Mouse (Mus musculus) thymus, postnatal 4 days (tissue): ENCODE measurements around the gene Lrrk1.
A peak's percentile ranks its signal among the peaks of the same experiment; 100 is the strongest.

ENCODE experiments used
- DNase-seq: peaks from one replicate; pipeline ENCODE4 v3.0.0; 2021

Lrrk1 gene

DNA sequence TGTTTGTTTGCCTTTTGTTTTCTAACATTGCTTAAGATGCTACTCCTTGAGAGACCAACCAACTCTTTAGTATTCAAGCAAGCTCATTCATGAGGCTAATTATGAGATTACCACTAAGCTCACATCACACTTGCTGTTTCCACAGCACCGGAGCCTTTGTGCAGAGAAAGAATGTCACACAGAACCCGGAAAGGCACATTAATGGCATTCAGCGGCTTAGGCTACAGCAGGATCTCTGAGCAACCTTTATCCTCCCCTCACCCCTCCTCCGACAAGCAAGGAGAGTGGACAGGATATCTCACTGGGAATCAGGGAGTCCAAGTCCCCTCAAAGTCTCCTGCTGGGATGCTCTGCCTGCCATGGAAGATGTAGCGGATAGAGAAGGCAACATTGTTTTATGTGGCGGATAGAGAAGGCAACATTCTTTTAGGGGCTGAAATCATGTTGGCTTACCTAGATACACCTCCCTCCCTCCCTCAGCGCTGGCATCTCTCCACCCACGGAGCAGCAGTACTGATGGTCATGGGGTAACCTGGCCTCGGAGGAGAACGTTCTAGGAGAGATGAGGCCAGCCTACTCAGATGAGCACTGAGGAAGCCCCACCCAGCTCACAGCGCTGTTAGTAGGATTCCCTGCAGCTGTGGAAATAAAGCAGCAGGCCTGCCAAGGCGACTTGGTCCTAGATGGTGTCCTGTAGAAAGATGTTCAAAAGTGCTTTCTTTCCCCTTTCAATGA is 91.1 kb downstream of the Lrrk1 start:
- DNase-seq, result no peak

DNA sequence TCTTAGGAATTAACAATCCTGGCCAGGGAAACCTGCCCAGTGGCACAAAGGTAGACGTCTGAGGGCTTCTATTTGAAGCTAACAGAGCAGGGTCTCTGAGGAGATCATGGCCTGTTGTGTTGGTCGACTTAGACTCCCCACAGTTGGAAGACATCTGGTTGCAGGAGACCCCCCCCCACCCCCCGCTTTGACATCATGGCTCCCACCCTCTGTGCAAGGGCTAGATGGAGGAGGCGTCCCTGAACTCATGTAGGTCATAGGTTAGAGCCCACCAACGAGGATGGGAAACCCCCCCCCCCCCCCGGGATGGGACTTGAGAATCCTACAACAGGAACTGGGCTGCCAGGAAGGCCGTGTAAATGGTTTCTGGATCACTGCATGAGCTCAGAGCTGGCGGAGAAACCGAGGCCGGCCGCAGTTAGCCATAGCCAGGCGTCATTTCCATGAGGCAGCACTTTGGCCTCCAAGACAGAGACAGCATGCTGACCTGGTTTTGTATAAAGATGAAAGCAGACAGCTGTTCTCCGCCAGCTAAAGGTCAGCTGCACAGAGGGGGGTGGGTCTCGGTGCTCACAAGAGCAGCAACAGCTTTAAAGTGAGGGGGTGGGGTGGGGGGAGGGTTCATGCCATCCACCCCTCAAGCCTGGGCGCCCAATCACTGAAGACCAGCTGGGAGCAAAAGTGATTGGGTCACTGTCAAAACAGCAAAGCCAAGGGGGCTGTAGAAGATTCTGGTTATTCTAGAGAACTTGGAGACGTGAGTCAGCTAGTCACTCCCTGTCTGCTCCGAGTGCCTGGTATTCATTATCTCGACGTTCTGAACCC is 95.4 kb downstream of the Lrrk1 start:
- DNase-seq, result no peak

DNA sequence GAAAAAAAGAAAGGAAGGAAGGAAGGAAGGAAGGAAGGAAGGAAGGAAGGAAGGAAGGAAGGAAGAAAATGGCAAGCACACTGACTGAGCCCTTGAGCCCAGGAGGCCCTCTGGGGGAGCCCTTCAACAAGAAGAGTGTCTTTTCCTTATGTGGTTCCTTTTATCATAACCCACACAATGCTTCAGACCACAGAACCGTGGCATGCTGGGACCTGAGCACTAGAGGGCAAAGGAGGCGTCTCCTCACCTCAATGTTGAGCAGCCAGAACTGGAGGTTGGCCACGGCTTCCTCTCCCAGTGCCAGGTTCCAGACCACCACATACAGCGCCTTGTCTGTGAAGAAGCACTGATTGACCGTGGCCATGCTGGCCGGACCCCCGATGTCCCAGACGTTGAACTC is 96.1 kb downstream of the Lrrk1 start:
- peak; percentile 49 for DNase-seq

DNA sequence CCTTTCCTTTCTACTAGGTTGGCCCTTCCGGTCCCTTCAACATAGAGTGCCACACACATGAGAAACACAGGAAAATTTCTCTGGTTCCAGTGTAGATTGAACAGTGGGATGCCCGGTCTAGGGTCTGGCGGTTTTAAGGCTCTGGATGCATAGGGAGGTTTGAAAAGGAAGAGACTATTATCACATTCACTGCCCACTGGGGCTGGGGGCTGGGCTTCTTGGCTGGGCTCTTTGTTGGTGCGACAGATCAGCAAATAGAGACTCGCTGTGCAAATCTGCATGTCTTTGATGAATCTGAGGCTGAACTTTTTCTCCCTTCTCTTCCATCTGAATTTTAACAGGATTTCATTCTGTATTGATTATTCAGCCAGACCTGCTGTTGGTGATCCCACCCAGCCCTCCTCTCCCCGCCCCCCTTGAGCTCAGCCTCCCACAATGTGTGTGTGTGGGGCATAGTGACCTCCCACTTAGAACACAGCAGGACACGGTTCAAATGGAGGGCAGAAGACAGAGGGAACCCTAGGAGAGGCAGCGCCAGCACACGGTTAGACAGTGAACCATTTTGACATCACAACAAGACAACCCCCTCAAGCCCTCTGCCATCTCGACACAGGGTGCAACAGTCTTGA is 105.1 kb downstream of the Lrrk1 start:
- DNase-seq, result no peak

DNA sequence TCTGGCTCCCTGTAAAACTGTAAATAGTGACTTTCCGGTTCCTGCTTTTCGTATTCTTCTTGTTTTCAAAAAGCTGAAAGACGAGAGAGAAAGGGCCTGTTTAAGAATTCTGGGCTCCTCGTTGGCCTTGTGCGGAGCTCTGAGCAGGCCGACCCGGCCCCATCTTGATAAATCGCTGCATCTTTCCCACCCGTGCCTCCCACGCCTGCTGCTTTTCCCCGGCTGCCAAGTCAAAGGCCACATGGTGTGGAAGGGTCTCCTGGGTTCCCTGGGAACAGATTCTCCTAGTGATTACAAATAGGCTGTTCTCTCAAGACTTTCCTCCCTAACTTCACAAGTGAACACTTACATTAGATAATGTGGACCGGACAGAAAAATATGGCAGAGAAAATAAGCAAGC is 105.9 kb downstream of the Lrrk1 start:
- DNase-seq, result no peak

DNA sequence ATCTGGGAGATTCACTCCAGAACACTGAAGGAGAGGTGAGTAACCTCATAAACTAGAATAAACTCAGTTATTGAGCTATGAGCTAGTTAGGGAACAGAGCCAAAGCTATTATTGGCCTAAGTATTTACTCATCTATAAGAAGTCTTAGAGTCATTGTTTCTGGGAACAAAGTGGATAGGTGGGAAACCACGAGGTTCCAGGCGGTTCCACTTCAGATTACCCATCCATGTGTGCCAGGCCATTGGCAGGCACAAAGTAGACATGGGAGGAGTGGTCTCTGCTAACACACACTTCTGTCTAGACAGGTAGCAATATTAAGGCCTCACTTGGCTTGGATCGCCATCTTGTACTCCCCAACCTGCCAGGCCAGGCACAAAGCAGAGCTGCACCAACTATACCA is 110.1 kb downstream of the Lrrk1 start:
- DNase-seq, result no peak

DNA sequence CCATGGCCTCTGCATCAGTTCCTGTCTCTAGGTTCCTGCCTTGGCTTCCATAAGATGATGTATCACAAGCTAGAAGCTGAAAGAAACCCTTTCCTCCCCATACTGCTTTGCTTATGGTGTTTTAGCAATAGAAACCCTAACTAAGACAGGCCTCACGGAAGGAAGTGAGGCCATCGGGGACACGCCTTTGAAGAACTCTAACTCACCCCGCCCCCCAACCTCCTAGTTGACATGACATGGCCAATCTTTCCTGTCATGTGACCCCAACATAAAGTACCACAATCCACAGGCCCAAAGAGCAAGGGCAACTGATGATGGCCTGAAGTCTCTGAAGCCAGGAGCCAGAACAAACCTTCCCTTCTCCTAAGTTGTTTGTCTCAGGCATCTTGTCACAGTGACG is 114.7 kb downstream of the Lrrk1 start:
- no peak for DNase-seq

DNA sequence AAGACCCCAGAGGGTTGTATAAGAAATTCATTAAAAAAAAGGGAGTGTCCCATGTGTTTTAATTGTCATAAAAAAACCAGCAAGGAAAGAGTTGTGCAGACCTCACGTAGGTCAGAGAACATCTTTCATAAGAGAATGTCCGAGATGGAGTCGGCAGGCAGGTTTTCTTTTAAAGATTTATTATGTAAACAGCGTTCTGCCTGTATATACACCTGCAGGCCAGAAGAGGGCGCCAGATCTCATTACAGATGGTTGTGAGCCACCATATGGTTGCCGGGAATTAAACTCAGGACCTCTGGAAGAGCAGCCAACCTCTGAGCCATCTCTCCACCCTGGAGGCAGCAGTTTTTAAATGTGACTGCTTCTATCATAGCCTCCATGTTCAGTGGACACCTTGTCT is 116.9 kb downstream of the Lrrk1 start:
- peak; percentile 40 for DNase-seq

DNA sequence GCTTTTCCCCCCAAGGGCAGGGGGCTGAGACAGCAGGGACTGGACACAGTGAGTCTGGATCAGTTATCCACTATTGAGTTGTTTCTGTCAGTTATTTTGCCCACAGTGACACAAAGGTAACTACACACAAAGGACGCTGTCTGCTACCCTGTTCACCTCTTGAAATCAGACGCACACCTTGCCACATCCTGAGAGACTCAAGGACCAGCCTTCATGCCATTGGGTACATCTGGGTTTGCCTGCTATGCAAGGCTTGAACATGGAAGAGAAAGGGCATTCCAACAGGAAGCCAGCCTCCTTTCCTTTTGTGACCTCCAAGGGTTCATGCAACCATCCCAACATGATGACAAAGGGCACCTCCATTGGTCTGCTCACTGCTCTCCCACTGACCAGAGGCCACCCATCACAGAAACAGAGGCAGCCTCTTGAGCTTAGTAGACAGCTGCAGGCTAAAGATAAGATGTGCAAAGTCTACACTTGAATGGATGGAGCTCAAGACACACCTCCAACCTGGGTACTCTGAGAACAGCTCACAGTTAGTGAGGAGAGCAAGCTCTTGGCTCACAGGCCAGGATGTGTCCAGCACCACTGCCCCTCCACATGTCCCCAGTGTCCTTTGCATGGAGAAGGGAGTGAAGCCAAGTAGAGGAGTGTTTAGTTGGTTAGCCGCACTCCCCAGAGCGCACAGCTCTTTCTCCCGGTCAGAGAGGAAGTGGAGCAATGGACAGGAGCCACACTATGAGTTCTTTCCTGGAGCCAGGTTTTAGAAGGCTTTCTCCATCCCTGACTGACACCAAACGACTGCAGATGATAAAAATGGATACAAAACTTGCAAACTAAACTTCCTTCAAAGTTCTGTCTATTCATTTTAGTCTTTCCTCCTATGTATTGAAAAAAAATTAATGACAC is 121.0 kb downstream of the Lrrk1 start:
- DNase-seq, result no peak

DNA sequence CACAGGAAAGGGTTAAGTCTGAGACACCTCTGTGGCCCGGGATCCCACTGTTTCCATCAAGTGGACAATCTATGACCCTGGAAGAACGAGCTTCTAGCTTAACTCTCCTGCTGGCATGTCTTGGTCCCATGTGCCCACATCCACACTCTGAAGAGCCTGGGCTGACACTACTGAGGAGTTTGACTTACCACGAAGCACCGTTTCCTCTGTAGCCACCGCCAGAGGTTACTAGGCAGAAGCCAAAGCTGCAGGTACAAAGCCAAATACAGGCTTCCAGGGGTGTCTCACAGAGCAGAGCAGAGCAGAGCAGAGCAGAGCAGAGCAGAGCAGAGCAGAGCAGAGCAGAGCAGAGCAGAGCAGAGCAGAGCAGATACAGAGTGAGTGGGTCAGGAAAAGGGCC is 124.7 kb downstream of the Lrrk1 start:
- peak; percentile 33 for DNase-seq

DNA sequence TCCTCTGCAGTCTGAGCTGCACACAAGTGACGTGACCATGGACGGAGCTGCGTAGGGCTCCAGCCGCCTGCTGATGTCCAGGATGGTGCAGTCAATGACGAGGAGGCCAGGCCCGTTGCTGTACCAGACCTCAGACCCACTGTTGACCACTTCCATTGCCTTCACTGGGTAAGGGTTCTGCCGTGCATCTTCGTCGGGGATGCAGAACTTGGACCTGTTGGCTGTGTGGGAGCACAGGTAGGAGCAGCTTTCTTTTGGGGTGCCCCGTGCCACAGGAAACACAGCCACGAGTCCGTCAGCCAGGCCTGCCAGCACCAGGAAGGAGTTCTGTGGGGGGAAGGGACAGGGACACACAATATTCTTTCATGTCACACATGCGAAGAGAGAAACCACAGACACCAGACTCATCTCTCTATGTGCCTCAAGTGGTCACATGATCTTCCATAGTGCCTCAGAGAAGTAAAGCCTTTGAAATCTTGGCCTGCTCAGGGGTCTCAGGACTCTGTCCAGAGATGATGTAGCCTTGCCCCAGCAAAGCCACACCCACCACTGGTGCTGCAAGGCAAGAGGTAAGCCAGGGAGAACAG is 125.5 kb downstream of the Lrrk1 start:
- peak; percentile 22 for DNase-seq

DNA sequence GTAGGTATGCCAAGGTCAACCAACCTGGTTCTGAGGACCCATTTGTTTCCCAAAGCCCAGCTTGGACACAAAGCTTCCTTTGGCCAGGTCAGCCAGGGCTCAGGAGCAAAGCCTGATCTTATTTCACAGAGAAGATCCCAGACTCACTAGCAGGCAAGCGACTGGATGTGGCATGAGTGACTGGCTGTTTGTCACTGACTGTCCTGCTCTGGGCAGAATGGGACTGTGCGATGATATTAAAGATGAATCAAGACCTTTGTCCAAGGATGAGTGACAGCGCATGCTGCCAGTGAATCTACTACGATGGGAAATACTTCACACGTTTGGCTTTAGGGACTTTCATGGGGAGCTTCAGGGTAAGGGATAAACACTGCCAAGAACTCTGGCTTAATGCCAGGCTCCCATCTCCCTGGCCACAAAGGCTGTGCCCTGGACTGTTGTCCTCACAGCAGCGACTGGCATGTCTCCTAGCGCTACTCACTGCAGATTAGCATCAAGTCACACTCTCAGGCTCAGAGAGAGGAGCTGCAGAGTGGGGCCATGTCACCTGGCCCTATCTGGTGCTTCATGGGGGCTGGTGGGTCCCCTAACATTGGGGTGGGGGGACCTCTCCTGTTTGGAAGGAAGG is 127.3 kb downstream of the Lrrk1 start:
- DNase-seq, result no peak

DNA sequence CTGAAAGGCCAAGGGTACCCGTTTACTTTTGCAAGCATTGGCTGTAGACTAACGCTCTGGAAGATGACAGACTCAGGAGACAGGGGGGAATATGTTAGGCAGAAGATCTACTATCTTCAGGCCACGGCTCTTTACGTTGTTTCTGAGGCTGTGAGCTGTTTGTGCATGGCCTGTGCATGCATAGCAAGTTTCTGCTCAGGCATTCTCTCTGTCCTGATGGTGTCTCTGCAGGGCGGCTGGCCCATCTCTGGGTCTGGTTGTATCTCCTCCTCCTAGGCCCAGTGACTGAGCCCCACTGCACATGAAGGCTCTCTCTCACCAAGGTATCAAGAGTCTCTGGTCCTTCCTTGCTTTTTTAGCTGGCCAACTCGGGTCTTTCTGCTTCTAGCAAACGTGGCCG is 127.9 kb downstream of the Lrrk1 start:
- no peak for DNase-seq

DNA sequence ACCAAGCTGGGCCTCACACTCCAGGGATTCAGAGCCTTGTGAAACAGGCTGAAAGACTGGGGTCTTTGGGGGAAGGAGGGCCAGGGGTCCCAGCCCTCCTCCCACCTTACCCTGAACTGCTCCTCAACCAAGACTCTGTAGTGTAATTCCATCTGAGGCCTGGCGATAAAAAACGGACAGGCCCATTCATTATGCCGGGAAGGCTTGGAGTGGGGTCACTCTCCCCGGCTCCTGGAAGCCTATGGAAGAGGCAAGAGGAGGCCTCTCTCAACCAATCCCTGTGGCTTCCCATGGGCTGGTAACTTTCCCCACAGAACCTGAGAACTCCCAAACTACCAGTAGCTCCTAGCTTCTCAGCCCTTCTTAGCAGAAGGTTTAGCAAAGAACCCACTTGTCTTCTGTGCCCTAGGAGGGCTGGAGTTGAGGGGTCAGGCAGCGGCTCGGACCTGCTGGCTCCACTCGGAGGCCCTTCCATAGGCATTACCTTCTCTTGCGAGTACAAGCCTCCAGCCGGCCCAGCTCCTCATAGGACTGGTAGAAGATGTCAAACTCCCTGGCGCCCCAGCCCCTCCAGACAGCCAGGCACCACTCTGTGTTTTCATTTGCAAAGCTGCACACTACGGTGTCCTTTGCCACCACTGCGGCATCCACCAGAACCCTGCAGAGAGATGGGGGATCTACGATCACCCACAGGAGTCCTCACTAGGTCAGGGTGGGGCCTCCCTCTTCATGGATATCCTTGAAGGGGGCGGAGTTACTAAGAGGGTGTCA is 128.5 kb downstream of the Lrrk1 start:
- no peak for DNase-seq

DNA sequence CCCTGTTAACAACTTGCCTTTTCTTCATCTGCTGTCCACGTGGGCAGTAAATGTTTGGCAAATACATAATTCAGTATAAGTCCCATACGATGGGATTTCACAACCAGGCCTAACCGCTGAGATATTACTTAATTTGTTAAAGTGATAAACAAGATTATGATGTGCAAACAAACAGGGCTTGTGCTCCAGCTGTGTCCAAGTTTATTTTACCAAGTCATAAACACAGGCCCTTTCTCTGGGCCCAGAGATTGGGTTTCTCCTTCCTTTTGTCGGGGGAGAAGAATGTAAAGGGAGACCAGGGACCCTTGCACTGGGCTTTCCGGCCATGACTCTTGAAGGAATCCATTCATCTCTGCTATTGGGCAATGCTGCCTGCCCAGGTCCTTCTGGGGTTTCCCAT is 129.2 kb downstream of the Lrrk1 start:
- DNase-seq, result no peak

DNA sequence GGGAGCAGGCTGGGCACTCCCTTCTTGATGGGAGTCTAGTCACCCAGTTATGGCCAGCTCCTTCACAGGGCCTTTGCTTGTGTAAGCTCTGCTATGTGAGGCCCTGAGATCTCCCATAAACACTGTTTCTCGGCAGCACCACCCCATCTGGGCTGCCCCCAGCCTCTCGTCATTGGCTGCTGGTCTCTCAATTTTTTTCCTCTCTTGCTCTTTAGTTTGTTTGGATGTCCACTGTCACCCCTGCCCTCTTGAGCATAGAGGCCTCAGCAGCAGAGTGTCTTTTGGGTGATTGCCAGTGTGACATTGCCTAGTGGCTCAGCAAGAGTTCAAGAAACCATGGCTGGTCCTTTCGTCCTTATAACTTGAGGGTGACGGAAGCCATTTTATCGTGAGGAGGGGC is 130.9 kb downstream of the Lrrk1 start:
- DNase-seq, result peak; percentile 1

DNA sequence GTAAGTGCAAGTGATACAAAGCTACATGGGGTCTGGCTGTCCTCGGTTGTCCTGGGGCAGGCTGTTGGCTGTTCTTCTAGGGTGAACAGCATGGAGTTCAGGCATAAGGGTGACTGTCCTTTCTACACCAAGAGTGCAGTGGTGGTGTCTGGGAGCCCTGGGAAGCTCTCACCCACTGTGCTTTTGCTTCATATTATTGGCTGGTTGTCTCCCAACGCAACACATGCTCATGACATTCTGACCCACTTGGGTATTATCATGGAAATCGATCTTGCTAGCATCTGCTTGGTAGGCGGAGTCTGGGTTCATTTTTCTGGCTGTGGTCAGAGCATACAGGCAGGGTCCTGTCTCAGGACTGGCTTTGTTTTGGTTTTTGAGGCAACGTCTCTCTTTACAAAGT is 131.7 kb downstream of the Lrrk1 start:
- no peak for DNase-seq

DNA sequence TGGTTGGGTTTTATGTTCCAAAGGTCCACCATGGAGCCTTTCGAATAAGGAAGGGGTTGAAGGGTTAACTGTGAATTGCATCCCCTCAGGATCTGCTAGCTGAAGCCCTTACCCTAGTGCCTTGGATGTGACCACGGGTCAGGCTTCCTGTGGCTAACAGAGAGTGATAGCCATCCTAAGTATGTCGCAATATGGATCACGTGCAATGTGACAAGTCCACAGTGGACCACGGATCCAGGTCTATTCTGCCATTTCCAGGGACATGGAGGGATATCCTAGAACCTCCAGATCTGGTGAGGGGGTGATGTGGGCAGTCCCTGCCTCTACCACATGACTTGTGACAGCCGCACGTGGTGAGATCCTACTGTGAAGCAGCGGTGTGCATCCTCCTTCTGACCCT is 133.2 kb downstream of the Lrrk1 start:
- no peak for DNase-seq

DNA sequence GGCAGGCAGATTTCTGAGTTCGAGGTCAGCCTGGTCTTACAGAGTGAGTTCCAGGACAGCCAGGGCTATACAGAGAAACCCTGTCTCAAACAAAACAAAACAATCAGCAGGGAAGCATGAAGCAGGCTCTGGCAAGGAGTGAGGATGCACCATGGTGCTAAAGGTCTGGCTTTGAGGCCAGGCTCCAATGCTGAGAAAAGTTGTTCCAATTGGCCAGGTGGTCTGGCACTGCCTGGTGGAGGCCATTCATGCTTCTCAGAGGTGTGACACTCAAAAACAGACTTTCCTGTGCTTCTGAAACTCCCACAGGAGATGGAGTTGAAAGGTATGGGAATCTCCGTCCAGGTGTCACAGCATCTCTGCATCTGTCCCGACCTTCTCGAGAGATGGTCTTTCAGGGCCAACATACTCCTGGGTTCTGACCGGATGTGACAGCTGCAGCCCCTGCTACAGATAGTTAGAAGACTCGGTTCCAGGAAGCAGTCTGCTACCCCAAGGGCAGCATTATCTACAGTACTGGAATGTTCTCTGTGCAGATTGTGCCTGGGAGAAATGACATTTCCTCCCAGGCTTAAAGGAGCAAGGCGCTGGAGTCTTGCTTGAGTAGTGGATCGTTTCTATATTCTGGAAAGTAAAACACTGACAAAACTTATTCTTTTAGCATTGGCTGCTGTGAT is 134.0 kb downstream of the Lrrk1 start:
- DNase-seq, result no peak

DNA sequence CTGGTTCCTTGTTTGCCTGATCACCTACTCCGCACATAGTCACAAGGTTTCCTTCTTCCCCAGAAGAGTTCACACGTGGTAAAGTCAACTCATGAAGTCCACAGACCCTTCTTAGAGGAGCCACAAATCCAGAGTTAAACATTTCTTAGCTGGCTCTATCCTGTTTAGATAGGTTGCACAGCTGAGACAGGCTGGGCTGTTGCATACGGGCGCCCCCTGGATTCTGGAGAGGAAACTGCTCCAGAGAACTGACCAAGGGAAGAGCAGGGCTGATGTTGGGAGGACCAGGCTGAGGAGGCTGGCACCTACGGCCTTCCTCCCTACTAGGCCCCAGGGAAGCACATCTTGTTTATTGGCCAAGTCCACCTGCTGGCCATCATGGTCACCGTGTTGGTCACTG is 138.1 kb downstream of the Lrrk1 start:
- DNase-seq, result peak; percentile 86

DNA sequence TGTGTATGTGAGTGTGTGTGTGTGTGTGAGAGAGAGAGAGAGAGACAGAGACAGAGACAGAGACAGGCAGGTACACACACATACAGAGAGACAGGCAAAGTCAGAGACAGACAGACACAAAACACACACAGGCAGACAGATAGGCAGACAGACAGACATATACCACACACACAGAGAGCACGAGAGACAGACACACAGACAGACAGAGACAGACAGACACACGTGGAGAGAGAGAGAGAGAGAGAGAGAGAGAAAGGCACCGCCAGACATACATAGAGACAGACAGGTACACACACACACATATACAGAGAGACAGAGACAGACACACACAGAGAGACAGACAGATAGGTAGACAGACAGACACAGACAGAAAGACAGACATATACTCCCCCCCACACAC is 138.7 kb downstream of the Lrrk1 start:
- DNase-seq, result no peak
